Mouse (Mus musculus): ENCODE results near the gene Fgf14. TPM values are rescaled to one million over a fixed set of nuclear protein-coding genes. Genes with fewer than 3 reads are reported as not detected.
"Not testable (repeated sequence)": the region's sequence is repeated elsewhere in the genome, so short reads cannot be mapped to it uniquely, and the experiment has no call there.

The Fgf14 gene
- total RNA-seq (2021): not detected
- long read RNA-seq, experiment 1: 0 reads
- long read RNA-seq, experiment 2: 0 reads

GRCm38 (mm10) chr14:124676506-124677177, at the start of gene Fgf14:
Gene Fgf14, minus strand, starts transcription at chr14:124677127.
- no peak for DNase-seq

GRCm38 (mm10) chr14:124677379-124677778, 452 bp upstream of the Fgf14 start:
- no peak for DNase-seq

GRCm38 (mm10) chr14:124675654-124676505, 1.0 kb downstream of the Fgf14 start:
- DNase-seq: no peak

- DNase-seq: no peak
These were observed 1.7 kb downstream of the Fgf14 start for GRCm38 (mm10) chr14:124675142-124675653.

- no peak for DNase-seq
These were observed 2.3 kb downstream of the Fgf14 start for GRCm38 (mm10) chr14:124674536-124675141.

GRCm38 (mm10) chr14:124669739-124670138, 7.2 kb downstream of the Fgf14 start:
- no peak for DNase-seq

GRCm38 (mm10) chr14:124642822-124643221, 34.1 kb downstream of the Fgf14 start:
- DNase-seq: no peak

- DNase-seq: no peak
These were observed 42.0 kb downstream of the Fgf14 start for GRCm38 (mm10) chr14:124634881-124635280.

GRCm38 (mm10) chr14:124613473-124613872, 63.5 kb downstream of the Fgf14 start:
- DNase-seq: no peak

- no peak for DNase-seq
These were observed 70.8 kb downstream of the Fgf14 start for GRCm38 (mm10) chr14:124606036-124606711.

GRCm38 (mm10) chr14:124605031-124605743, 71.7 kb downstream of the Fgf14 start:
- DNase-seq: no peak

GRCm38 (mm10) chr14:124576571-124576970, 100.4 kb downstream of the Fgf14 start:
- DNase-seq: no peak

- no peak for DNase-seq
These were observed 101.6 kb downstream of the Fgf14 start for GRCm38 (mm10) chr14:124575130-124575885.

- no peak for DNase-seq
These were observed 110.5 kb downstream of the Fgf14 start for GRCm38 (mm10) chr14:124566445-124566844.

- DNase-seq: no peak
These were observed 115.4 kb downstream of the Fgf14 start for GRCm38 (mm10) chr14:124561544-124561943.

GRCm38 (mm10) chr14:124536106-124536505, 140.8 kb downstream of the Fgf14 start:
- DNase-seq: no peak

GRCm38 (mm10) chr14:124535376-124535775, 141.6 kb downstream of the Fgf14 start:
- DNase-seq: not testable (repeated sequence)

GRCm38 (mm10) chr14:124532051-124532450, 144.9 kb downstream of the Fgf14 start:
- no peak for DNase-seq

GRCm38 (mm10) chr14:124512009-124512408, 164.9 kb downstream of the Fgf14 start:
- DNase-seq: no peak

- DNase-seq: no peak
These were observed 188.0 kb downstream of the Fgf14 start for GRCm38 (mm10) chr14:124488971-124489370.

- DNase-seq: no peak
These were observed 191.7 kb downstream of the Fgf14 start for GRCm38 (mm10) chr14:124485261-124485660.

Measured in gastrocnemius, postnatal 25 days (tissue).